Mouse (Mus musculus): Measurements from ENCODE around the gene Muc4.

Gene Muc4

GRCm38 (mm10) chr16:32813362-32813761 is 77.7 kb downstream of the Muc4 start:
- Histone ChIP-seq H3K4me1 (replicated peaks; ENCODE audit: low read depth, low read length) (peaks cover 49% of the 10 kb centered on the region), H3K27me3 (ENCODE audit: insufficient read depth, low read length) (peaks cover 4% of the 10 kb centered on the region; the same call in 1 of the 2 replicates)
- TF ChIP-seq NANOG (IDR thresholded peaks at IDR 0.05; ENCODE audit: borderline replicate concordance, low read length) (no peak), CTCF (conservative IDR thresholded peaks at IDR 0.05; ENCODE audit: low read length) (peak; percentile 86)

GRCm38 (mm10) chr16:32813771-32814170 is 78.1 kb downstream of the Muc4 start:
- H3K27me3 ChIP-seq (ENCODE audit: insufficient read depth, low read length), result peaks cover 4% of the 10 kb centered on the region; the same call in 1 of the 2 replicates
- H3K4me1 ChIP-seq (replicated peaks; ENCODE audit: low read depth, low read length), result peaks cover 48% of the 10 kb centered on the region
- H3K9me3 ChIP-seq (ENCODE audit: low read length), result no peaks in the 10 kb centered on the region
- H3K4me3 ChIP-seq (replicated peaks; ENCODE audit: low read length), result peak overlapping the region; percentile 69; the same call in 1 of the 2 replicates
- H3K36me3 ChIP-seq (ENCODE audit: insufficient read depth, low read length), result no peaks in the 10 kb centered on the region
- TF ChIP-seq POU5F1 (IDR thresholded peaks at IDR 0.05; ENCODE audit: borderline replicate concordance, low read length) (no peak), CTCF (conservative IDR thresholded peaks at IDR 0.05; ENCODE audit: low read length) (no peak), NANOG (IDR thresholded peaks at IDR 0.05; ENCODE audit: borderline replicate concordance, low read length) (no peak)

More at GRCm38 (mm10) chr16:32813362-32813761, 77.7 kb downstream of the Muc4 start:
- peak overlapping the region; percentile 45; the same call in 1 of the 2 replicates for H3K4me3 ChIP-seq (replicated peaks; ENCODE audit: low read length)
- no peaks in the 10 kb centered on the region for H3K9me3 ChIP-seq (ENCODE audit: low read length)
- H3K36me3 ChIP-seq (ENCODE audit: insufficient read depth, low read length), result no peaks in the 10 kb centered on the region

- H3K9me3 ChIP-seq (ENCODE audit: low read length), result no peaks in the 10 kb centered on the region
- H3K27me3 ChIP-seq (ENCODE audit: insufficient read depth, low read length), result peaks cover 4% of the 10 kb centered on the region; the same call in 1 of the 2 replicates
- no peaks in the 10 kb centered on the region for H3K36me3 ChIP-seq (ENCODE audit: insufficient read depth, low read length)
- peak overlapping the region; percentile 69 for H3K4me3 ChIP-seq (replicated peaks; ENCODE audit: low read length)
- H3K4me1 ChIP-seq (replicated peaks; ENCODE audit: low read depth, low read length), result peaks cover 48% of the 10 kb centered on the region
- TF ChIP-seq CTCF (conservative IDR thresholded peaks at IDR 0.05; ENCODE audit: low read length) (no peak), POU5F1 (IDR thresholded peaks at IDR 0.05; ENCODE audit: borderline replicate concordance, low read length) (no peak)
These were observed 78.9 kb downstream of the Muc4 start for GRCm38 (mm10) chr16:32814539-32814938.

GRCm38 (mm10) chr16:32815160-32815605 is 79.5 kb downstream of the Muc4 start:
- Histone ChIP-seq H3K36me3 (ENCODE audit: insufficient read depth, low read length) (no peaks in the 10 kb centered on the region), H3K27me3 (ENCODE audit: insufficient read depth, low read length) (peaks cover 4% of the 10 kb centered on the region; the same call in 1 of the 2 replicates), H3K4me3 (replicated peaks; ENCODE audit: low read length) (peak overlapping the region; percentile 69), H3K4me1 (replicated peaks; ENCODE audit: low read depth, low read length) (peaks cover 48% of the 10 kb centered on the region), H3K9me3 (ENCODE audit: low read length) (no peaks in the 10 kb centered on the region)
- TF ChIP-seq POU5F1 (IDR thresholded peaks at IDR 0.05; ENCODE audit: borderline replicate concordance, low read length), result no peak

- TF ChIP-seq CTCF (conservative IDR thresholded peaks at IDR 0.05; ENCODE audit: low read length) (no peak), POU5F1 (IDR thresholded peaks at IDR 0.05; ENCODE audit: borderline replicate concordance, low read length) (no peak), NANOG (IDR thresholded peaks at IDR 0.05; ENCODE audit: borderline replicate concordance, low read length) (no peak)
- no peaks in the 10 kb centered on the region for H3K9me3 ChIP-seq (ENCODE audit: low read length)
- peaks cover 52% of the 10 kb centered on the region for H3K4me1 ChIP-seq (replicated peaks; ENCODE audit: low read depth, low read length)
- no peaks in the 10 kb centered on the region for H3K36me3 ChIP-seq (ENCODE audit: insufficient read depth, low read length)
- H3K27me3 ChIP-seq (ENCODE audit: insufficient read depth, low read length), result peaks cover 4% of the 10 kb centered on the region; the same call in 1 of the 2 replicates
- H3K4me3 ChIP-seq (replicated peaks; ENCODE audit: low read length), result no peak overlapping the region
These were observed 82.3 kb downstream of the Muc4 start for GRCm38 (mm10) chr16:32818036-32818435.

GRCm38 (mm10) chr16:32818441-32818840 is 82.8 kb downstream of the Muc4 start:
- H3K4me3 ChIP-seq (replicated peaks; ENCODE audit: low read length), result no peak overlapping the region
- H3K27me3 ChIP-seq (ENCODE audit: insufficient read depth, low read length), result peaks cover 4% of the 10 kb centered on the region; the same call in 1 of the 2 replicates
- H3K9me3 ChIP-seq (ENCODE audit: low read length), result no peaks in the 10 kb centered on the region
- no peak for TF ChIP-seq NANOG (IDR thresholded peaks at IDR 0.05; ENCODE audit: borderline replicate concordance, low read length)
- TF ChIP-seq CTCF (conservative IDR thresholded peaks at IDR 0.05; ENCODE audit: low read length), result no peak
- TF ChIP-seq POU5F1 (IDR thresholded peaks at IDR 0.05; ENCODE audit: borderline replicate concordance, low read length), result no peak
- H3K4me1 ChIP-seq (replicated peaks; ENCODE audit: low read depth, low read length), result peaks cover 52% of the 10 kb centered on the region
- peaks cover 4% of the 10 kb centered on the region for H3K36me3 ChIP-seq (ENCODE audit: insufficient read depth, low read length)

- H3K9me3 ChIP-seq (ENCODE audit: low read length), result no peaks in the 10 kb centered on the region
- H3K27me3 ChIP-seq (ENCODE audit: insufficient read depth, low read length), result no peaks in the 10 kb centered on the region
- TF ChIP-seq CTCF (conservative IDR thresholded peaks at IDR 0.05; ENCODE audit: low read length) (no peak), NANOG (IDR thresholded peaks at IDR 0.05; ENCODE audit: borderline replicate concordance, low read length) (no peak), POU5F1 (IDR thresholded peaks at IDR 0.05; ENCODE audit: borderline replicate concordance, low read length) (no peak)
- H3K4me3 ChIP-seq (replicated peaks; ENCODE audit: low read length), result no peak overlapping the region
- H3K36me3 ChIP-seq (ENCODE audit: insufficient read depth, low read length), result peaks cover 30% of the 10 kb centered on the region
- peaks cover 53% of the 10 kb centered on the region for H3K4me1 ChIP-seq (replicated peaks; ENCODE audit: low read depth, low read length)
These were observed 86.2 kb downstream of the Muc4 start for GRCm38 (mm10) chr16:32821772-32822449.

GRCm38 (mm10) chr16:32822450-32822827 is 86.8 kb downstream of the Muc4 start:
- TF ChIP-seq CTCF (conservative IDR thresholded peaks at IDR 0.05; ENCODE audit: low read length) (no peak), NANOG (IDR thresholded peaks at IDR 0.05; ENCODE audit: borderline replicate concordance, low read length) (no peak), POU5F1 (IDR thresholded peaks at IDR 0.05; ENCODE audit: borderline replicate concordance, low read length) (no peak)
- Histone ChIP-seq H3K27me3 (ENCODE audit: insufficient read depth, low read length) (no peaks in the 10 kb centered on the region), H3K9me3 (ENCODE audit: low read length) (no peaks in the 10 kb centered on the region), H3K4me3 (replicated peaks; ENCODE audit: low read length) (no peak overlapping the region), H3K36me3 (ENCODE audit: insufficient read depth, low read length) (peaks cover 35% of the 10 kb centered on the region), H3K4me1 (replicated peaks; ENCODE audit: low read depth, low read length) (peaks cover 57% of the 10 kb centered on the region)

GRCm38 (mm10) chr16:32822881-32823280 is 87.2 kb downstream of the Muc4 start:
- Histone ChIP-seq H3K36me3 (ENCODE audit: insufficient read depth, low read length) (peaks cover 39% of the 10 kb centered on the region), H3K4me3 (replicated peaks; ENCODE audit: low read length) (no peak overlapping the region), H3K9me3 (ENCODE audit: low read length) (no peaks in the 10 kb centered on the region), H3K27me3 (ENCODE audit: insufficient read depth, low read length) (no peaks in the 10 kb centered on the region), H3K4me1 (replicated peaks; ENCODE audit: low read depth, low read length) (peaks cover 60% of the 10 kb centered on the region)
- TF ChIP-seq NANOG (IDR thresholded peaks at IDR 0.05; ENCODE audit: borderline replicate concordance, low read length) (no peak), POU5F1 (IDR thresholded peaks at IDR 0.05; ENCODE audit: borderline replicate concordance, low read length) (no peak)

Data from E14TG2a.4 (cell line).